Mouse (Mus musculus) liver, embryonic 14.5 days (tissue): Measurements from ENCODE around the gene Alox8.

Experiments used
- CTCF ChIP-seq: IDR thresholded peaks from 2 replicates; pipeline ENCODE4 v1.5.1; 2016; ENCODE audit warnings: antibody characterized with exemption, low read depth, control low read depth
- EP300 ChIP-seq: IDR thresholded peaks from 2 replicates; pipeline ENCODE4 v1.6.1; 2016; ENCODE audit warnings: antibody characterized with exemption, low read depth

GRCm38 (mm10) chr11:69197194-69197593 is 449 bp downstream of the Alox8 start:
- no peak for TF ChIP-seq EP300
- no peak for TF ChIP-seq CTCF
